Mouse (Mus musculus) left cerebral cortex, adult 2 months (tissue): Measurements from ENCODE around the gene Nucb1. TPM values are rescaled to one million over a fixed set of nuclear protein-coding genes. Genes with fewer than 3 reads are reported as not detected.
A peak's percentile ranks its signal among the peaks of the same experiment; 100 is the strongest.
"Not testable (repeated sequence)": the region's sequence is repeated elsewhere in the genome, so short reads cannot be mapped to it uniquely, and the experiment has no call there.

Source experiments
- DNase-seq, 2 experiments: peaks; one replicate each; pipeline ENCODE4 v3.0.0; 2021 to 2022; ENCODE audit warnings: low spot score in 2 of 2, mixed read lengths in 1 of 2; ENCODE audit errors: extremely low spot score in 1 of 2
- H3K27ac ChIP-seq: fragments of 200-600 bp; 2 replicates; pipeline ENCODE4 v1.8.1; 2022
- H3K4me3 ChIP-seq: fragments of 200-600 bp; 2 replicates; pipeline ENCODE4 v1.8.1; 2022
- CTCF ChIP-seq: fragments of 200-600 bp; IDR thresholded peaks from 2 replicates; pipeline ENCODE4 v1.8.1; 2022; ENCODE audit warnings: antibody characterized with exemption, mild to moderate bottlenecking, moderate library complexity
- intact Hi-C: fragments of 180-260 bp; cut with DNase I; formaldehyde crosslinking; loops from one replicate; pipeline ENCODE4 v1.15.1; 2025
- total RNA-seq, 2 experiments: library from RNA; stranded (reverse); gene quantifications; 2 replicates each; pipeline ENCODE4 v1.2.3; 2021

The Nucb1 gene
- total RNA-seq, 2 experiments from 2014 or later: 95.4 to 106 TPM

- H3K4me3 ChIP-seq: no peak overlapping the region
- no peak for DNase-seq
- no peak for TF ChIP-seq CTCF
- intact Hi-C loops: no loop called here
- H3K27ac ChIP-seq: no peak overlapping the region
These were observed 24.0 kb downstream of the Nucb1 start for GRCm38 (mm10) chr7:45486158-45486557.

- intact Hi-C loops, H3K4me3 ChIP-seq, DNase-seq, H3K27ac ChIP-seq: not testable (repeated sequence)
These were observed 25.2 kb downstream of the Nucb1 start for GRCm38 (mm10) chr7:45484985-45485384.

- no peak overlapping the region for H3K4me3 ChIP-seq
- no peak overlapping the region for H3K27ac ChIP-seq
- no peak for TF ChIP-seq CTCF
- DNase-seq: no peak
- intact Hi-C loops: no loop called here
These were observed 28.0 kb downstream of the Nucb1 start for GRCm38 (mm10) chr7:45482166-45482565.

DNA sequence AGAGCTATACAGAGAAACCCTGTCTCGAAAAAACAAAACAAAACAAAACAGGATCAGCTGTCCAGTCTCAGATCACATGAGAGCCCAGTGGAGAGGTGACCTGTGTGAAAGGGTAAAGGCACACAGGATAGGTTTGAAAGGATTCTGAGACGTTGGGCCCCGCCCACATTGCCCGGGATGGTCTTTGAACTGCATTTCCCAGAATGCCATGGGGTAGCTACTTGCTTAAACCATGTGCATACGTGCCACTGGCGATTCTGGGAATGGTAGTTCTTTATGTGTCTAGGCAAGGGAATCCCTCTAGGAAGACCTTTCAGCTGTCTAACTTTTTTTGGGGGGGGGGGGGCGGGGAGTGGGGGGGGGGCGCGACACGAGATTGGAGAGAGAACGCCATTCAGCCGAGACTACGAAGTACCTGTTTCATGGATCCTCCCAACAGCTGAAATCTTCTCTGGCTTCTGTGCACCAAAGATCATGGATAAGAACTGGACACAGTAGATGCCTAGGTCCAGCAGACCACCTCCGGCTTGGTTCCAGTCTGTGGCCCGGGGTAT, 28.8 kb downstream of the Nucb1 start, which contains the start of gene Tulp2:
TSS of gene Tulp2 (plus strand) at position 504 of the 554 bp plus-strand sequence.
- Histone ChIP-seq H3K4me3 (no peak within 1 kb of the TSS), H3K27ac (no peak within 1 kb of the TSS)
- DNase-seq: peak; percentile 64
- intact Hi-C loops: no loop called here
- no peak for TF ChIP-seq CTCF

DNA sequence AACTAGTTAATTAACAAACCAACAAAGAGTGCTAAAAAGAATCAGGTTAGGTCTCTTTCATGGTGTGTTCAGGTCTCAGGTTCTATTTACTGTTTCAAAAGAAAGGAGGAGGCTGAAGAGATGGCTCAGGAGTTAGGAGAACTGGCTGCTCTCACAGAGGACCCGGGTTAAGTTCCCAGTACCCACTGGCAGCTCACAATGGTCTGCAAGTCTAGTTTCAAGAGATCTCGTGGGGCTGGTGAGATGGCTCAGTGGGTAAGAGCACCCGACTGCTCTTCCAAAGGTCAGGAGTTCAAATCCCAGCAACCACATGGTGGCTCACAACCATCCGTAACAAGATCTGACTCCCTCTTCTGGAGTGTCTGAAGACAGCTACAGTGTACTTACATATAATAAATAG, 29.9 kb downstream of the Nucb1 start:
- intact Hi-C loops, DNase-seq, H3K4me3 ChIP-seq, H3K27ac ChIP-seq: not testable (repeated sequence)

- Histone ChIP-seq H3K27ac (no peak overlapping the region), H3K4me3 (no peak overlapping the region)
- no peak for DNase-seq
- TF ChIP-seq CTCF: no peak
- intact Hi-C loops: loop anchor here (5.0 kb wide), 1 partner anchor 44 kb away; no protein-coding TSS in a partner anchor
These were observed 31.4 kb downstream of the Nucb1 start for GRCm38 (mm10) chr7:45478774-45479173.

GRCm38 (mm10) chr7:45477003-45477402, 33.2 kb downstream of the Nucb1 start:
- H3K27ac ChIP-seq: no peak overlapping the region
- TF ChIP-seq CTCF: peak; percentile 65
- H3K4me3 ChIP-seq: no peak overlapping the region
- intact Hi-C loops: loop anchor here (2.0 to 5.0 kb wide), 2 partner anchors 45 to 84 kb away; no protein-coding TSS in a partner anchor
- peak; percentile 52 to 61 for DNase-seq

DNA sequence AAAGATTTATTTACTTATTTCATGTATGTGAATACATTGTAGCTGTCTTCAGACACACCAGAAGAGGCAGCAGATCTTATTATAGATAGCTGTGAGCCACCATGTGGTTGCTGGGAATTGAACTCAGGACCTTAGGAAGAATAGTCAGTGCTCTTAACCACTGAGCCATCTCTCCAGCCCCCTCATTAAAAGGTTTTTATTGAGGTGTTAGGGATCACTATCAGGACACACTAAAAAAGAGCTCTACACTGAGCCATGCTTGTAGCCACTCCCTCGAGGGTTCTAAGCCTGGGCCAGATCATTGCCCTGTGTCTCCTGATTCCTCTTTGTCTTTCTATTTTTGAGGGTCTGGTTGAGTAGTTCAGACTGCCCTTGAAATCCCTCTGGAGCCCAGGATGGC, 33.8 kb downstream of the Nucb1 start:
- no peak for DNase-seq
- intact Hi-C loops: loop anchor here (2.0 to 5.0 kb wide), 2 partner anchors 46 to 84 kb away; no protein-coding TSS in a partner anchor
- no peak for TF ChIP-seq CTCF

DNA sequence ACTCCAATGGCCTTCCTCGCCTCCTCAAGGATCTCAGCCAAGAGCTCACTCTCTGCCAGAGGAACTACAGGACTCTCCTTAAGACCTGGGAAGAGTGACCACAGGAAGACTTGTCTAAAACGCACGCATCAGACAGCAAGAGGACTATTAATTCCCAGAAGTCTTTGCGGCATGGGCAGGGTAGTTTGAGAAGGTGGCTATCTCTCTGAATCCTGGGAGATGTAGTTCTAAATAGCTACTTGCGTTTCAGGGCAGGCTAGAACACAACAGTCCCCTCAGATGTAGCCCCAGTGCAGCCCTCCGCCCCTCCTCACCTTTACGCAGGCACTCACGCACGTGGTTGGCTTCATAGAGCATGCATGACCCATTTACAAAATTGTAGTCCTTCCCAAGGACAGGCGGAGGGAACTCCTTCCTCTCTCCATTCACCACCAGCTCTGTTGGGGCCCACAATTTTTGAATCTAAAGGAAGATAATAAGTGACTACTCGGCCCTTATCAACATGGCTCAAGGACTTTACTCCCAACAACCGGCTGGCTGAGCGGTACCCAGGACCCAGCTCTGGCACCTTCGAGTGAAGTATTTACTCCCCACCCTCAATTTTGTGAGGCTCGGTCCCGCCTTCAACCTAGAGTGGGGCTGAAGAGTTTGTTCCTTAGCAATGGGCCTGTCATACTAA, 34.8 kb downstream of the Nucb1 start:
- TF ChIP-seq CTCF: no peak
- intact Hi-C loops: loop anchor here (5.0 kb wide), 1 partner anchor 47 kb away; no protein-coding TSS in a partner anchor
- no peak for DNase-seq
- Histone ChIP-seq H3K27ac (peak overlapping the region; percentile 66), H3K4me3 (peak overlapping the region; percentile 29; the same call in 1 of the 2 replicates)

More for the DNA sequence above, 33.8 kb downstream of the Nucb1 start:
- Histone ChIP-seq H3K4me3 (no peak overlapping the region), H3K27ac (no peak overlapping the region)

GRCm38 (mm10) chr7:45470869-45471268, 39.3 kb downstream of the Nucb1 start:
- peak; percentile 94 for TF ChIP-seq CTCF
- Histone ChIP-seq H3K4me3 (no peak overlapping the region), H3K27ac (no peak overlapping the region)
- DNase-seq: peak; percentile 65 to 73
- intact Hi-C loops: no loop called here

DNA sequence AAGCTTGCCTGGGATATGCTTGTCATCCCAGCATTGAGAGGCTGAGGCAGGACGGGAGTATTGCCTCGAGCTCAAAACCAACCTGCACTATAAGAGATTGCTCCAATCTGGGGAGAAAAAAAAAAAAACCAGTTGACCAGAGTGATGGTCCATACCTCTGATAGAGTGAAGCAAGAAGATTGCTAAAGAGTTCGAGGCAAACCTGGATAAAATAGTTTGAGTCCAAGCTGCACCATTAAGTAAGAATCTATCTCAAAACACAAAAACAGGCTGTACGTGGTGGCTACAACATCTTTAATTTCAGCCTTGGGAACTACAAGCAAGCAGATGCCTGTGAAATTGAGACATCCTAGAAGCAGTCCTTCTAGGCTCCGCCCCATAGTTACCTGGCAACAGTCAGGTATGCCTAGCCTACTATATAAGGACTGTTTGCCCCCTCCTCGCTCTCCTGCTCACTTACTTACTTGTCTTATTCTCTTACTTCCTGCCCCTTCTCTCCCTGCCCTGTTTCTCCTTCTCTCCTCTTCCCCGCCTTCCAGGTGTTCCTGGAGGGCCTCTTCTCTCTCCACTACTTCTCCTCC, 43.0 kb downstream of the Nucb1 start:
- Histone ChIP-seq H3K27ac (peak overlapping the region; percentile 81), H3K4me3 (peak overlapping the region; percentile 96)
- intact Hi-C loops: loop anchor here (2.0 to 5.0 kb wide), 2 partner anchors 122 to 215 kb away; partner anchors contain the start of gene Ntn5
- no peak for TF ChIP-seq CTCF
- DNase-seq: no peak
